Mouse (Mus musculus) thymus, adult 2 months (tissue): ENCODE data around the gene Chsy1.

Experiments used
- CTCF ChIP-seq: fragments of 200-500 bp; IDR thresholded peaks from 2 replicates; pipeline ENCODE4 v1.5.1; 2012; ENCODE audit warnings: mild to moderate bottlenecking, control low read depth, low read length, moderate library complexity, borderline replicate concordance; ENCODE audit not compliant: control insufficient read depth, poor library complexity, insufficient read depth; ENCODE audit errors: extremely low read depth
- POLR2A ChIP-seq: fragments of 200-500 bp; IDR thresholded peaks from 2 replicates; pipeline ENCODE4 v1.6.1; 2012; ENCODE audit warnings: mild to moderate bottlenecking, low read length, control low read depth, moderate library complexity; ENCODE audit not compliant: control insufficient read depth, poor library complexity, insufficient read depth; ENCODE audit errors: extremely low read depth

DNA sequence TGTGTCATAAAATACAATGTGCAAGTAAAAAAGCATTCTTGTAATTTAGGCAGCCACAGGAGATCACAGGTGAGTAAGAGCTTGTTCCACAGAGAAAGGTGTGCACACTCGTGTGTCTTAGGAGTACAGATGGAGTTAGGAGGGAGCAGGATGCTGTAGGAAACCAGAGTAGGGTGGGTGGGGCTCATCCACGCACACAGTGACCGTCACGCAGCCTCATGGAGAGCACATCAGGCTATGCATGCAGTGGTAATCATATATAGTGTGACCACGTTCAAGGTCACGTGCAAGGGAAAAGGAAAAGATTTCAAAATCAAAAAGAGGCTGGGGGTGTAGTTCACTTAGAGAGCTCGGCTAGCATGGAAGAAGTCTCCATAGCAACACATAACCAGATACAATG lies 33.2 kb downstream of the Chsy1 start:
- TF ChIP-seq CTCF, result no peak
- no peak for TF ChIP-seq POLR2A
